Comparison of ENCODE assay signal across 15 mouse cellular contexts in genomic region chr10:26768943-26769342, GRCm38 (mm10).
"Had no signal": no experiment of that assay in that cellular context is flagged by ENCODE, and none has a peak within 500 bp of the region (broad histone marks: within the 10 kb centered on the region; RNA-seq: fewer than 3 reads in every experiment).

No protein-coding gene starts in this region.

- DNase-seq: retina, postnatal 1 day; right cerebral cortex, postnatal 14 days; right cerebral cortex, postnatal 25 days; right cerebral cortex, postnatal 4 days; spleen, adult 18-20 months; thymus, adult 18-20 months; thymus, adult 2 months; thymus, postnatal 14 days; thymus, postnatal 25 days; thymus, postnatal 36 days; thymus, postnatal 4 days had no signal

- H3K27me3 ChIP-seq: neural tube, embryonic 12.5 days; neural tube, embryonic 13.5 days; neural tube, embryonic 15.5 days; stomach, embryonic 15.5 days had no signal

- H3K9me3 ChIP-seq: neural tube, embryonic 12.5 days; neural tube, embryonic 13.5 days; neural tube, embryonic 15.5 days; stomach, embryonic 15.5 days had no signal

- H3K4me3 ChIP-seq: neural tube, embryonic 12.5 days; neural tube, embryonic 13.5 days; neural tube, embryonic 15.5 days; stomach, embryonic 15.5 days had no signal

- H3K4me2 ChIP-seq: neural tube, embryonic 12.5 days; neural tube, embryonic 13.5 days; neural tube, embryonic 15.5 days; stomach, embryonic 15.5 days had no signal

- H3K9ac ChIP-seq: neural tube, embryonic 12.5 days; neural tube, embryonic 13.5 days; neural tube, embryonic 15.5 days; stomach, embryonic 15.5 days had no signal

- H3K27ac ChIP-seq: neural tube, embryonic 12.5 days; neural tube, embryonic 13.5 days; neural tube, embryonic 15.5 days; stomach, embryonic 15.5 days had no signal

- H3K36me3 ChIP-seq: neural tube, embryonic 12.5 days; neural tube, embryonic 13.5 days; neural tube, embryonic 15.5 days; stomach, embryonic 15.5 days had no signal
